Mouse (Mus musculus) heart, adult 8-10 months (tissue): ENCODE results near the gene Gm20388. TPM values are rescaled to one million over a fixed set of nuclear protein-coding genes. Genes with fewer than 3 reads are reported as not detected.

Source experiments
- DNase-seq: peaks from one replicate; pipeline ENCODE4 v3.0.0; 2022; ENCODE audit warnings: low spot score
- total RNA-seq, 4 experiments: library from RNA; stranded (reverse); gene quantifications; 2 replicates each; pipeline ENCODE4 v1.2.4; 2022

Gm20388 gene
- total RNA-seq, 4 experiments from 2014 or later, result 4.2 to 6.7 TPM; not detected in 2

DNA sequence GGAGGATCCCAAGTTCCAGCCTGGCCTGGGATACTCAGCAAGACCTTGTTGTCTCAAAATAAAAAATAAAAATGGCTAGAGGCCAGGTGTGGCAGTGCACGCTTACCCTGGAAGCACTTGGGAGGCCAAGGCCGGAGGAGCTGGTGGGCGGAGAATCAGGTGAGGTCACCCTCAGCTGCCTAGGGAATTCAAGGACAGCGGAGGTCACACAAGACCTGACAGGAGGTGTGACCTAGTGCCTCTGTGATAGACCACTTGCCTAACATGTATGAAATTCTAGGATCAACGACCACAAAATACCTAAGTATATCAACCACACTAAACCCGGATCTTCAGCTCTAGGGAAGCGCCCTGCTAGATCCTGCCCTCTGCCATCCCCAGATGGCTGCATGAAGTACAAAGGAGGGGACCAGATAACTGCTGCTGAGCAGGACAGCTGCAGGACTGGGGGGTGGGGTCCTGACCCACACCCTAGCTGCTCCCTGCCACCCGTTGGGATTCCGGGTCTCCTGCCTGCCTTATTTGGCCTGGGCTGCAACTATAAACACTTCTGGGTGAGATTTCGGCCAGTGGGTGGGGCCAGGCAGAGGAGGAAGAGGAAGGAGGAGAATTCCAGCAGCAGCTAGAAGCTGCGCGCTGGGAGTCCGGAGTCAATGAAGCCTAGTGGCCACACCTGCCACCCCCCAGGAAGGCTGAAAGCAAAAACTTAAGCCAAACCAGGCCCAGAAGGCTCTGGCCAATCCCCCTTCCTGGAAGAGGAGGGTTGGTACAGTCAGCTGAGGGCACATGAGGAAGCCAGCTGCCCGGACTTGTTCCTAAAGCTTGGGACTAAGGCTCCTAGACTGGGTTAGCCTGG is 2612.4 kb downstream of the Gm20388 start:
- DNase-seq, result peak; percentile 82

DNA sequence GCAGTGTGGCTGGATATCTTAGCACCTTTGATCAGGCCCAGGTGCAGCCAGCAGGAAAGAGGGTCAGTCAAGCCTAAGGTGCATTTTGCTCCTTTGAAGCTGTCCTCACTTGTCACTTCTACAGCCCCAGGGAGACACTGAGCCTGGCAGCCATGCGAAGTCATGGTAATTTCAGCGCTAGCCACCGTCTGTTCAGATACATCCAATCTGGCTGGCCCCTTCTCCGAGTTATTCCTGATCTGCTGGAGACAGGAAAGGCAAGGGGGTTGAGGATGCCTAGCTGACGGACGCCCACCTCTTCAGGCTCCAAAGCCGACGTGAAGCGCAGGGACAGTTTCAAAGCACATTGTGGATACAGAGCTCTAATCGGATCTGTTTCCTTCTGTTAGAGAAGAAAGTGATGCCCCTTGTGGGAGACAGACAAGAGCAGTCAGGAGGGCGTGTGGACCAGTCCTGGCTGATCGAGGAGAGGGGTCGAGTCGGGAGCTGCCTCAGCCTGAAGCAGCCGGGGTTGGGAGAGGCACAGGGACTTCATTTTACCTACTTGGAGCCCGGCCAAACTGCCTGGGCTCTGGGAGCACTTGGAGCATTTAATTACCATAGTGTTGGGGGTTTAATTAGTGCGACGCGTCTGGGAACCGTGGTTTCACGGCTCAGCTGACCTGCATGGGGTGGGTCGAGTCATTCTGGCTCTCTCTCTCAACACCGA is 2613.2 kb downstream of the Gm20388 start:
- DNase-seq, result no peak

- DNase-seq, result no peak
Measured at GRCm38 (mm10) chr8:122524506-122524905, 2613.9 kb downstream of the Gm20388 start.

DNA sequence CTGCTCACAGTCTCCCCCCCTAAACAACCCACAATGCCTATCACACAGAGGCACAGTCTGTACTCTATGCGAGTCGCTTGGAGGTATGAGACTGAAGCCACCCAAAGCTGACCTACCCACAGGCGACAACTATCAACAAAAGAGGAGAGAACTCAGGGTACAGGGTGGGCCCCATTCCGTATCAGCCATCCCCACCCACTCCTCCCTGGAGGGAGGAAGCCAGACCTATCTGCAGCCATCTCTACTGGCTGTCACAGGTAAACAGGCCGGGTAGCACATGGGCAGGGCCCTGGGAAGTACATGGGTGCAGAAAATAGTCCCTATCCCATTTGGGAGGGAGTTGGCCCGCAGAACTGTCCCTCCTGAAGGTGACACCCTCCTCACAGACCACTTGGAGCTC is 2614.4 kb downstream of the Gm20388 start:
- no peak for DNase-seq

DNA sequence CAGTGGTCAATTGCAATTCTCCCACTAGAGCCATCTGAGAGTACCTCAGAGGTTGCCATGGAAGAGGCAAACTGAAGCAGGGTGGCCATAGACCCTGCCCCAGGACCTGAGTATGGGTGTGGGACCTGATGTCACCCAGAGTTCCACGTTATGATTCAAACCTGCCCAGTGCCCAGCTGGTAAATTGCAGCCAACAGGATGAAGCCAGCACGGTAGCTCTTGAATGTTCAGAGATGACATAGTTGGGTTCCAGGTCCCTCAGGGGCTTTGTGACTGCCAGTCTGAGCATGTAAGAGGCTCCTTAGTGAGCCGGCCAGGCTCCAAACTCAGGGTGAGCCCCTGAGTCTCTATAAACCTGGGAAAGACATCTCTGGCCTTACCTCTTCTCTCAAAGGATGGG is 2615.4 kb downstream of the Gm20388 start:
- DNase-seq, result no peak

GRCm38 (mm10) chr8:122526526-122527170 is 2616.0 kb downstream of the Gm20388 start:
- DNase-seq, result no peak

- no peak for DNase-seq
Measured at GRCm38 (mm10) chr8:122527937-122528336, 2617.3 kb downstream of the Gm20388 start.

DNA sequence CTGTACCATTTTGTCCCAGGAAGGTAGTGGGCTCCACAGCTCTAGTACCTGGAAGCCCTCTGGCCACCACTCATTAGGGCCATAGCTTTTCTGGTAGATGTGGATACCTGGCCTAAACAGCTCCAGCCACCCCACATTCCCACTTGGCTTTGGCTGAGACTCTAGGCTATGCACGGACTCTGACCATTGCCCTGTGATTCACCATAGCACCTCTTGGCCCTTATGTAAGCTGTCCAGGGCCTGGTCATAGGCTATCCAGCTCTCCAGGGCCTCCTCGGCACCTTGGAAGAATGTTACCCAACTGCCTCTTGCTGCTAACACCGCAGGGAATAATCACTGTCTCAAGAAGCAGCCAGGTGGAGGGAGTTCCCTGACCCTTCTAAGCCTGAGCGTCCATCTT is 2618.5 kb downstream of the Gm20388 start:
- no peak for DNase-seq

DNA sequence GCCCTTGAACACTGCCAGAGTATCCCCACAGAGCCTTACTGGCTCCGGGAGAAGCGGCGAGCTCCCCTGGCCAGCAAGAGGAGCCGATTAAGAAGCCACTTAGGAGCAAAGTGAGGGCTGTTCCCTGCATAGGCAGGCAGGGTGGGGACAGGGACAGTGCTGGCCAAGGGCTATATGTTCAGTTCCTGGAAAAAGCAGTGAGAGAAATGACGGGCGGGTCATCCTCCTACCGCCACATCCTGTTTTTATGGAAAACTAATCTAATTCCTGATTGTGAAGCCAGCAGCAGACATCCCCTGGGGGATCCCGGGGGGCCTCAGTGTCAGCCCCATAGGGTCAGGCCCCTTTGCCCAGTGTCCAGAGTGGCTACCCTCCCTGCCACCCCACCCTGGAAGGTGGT is 2620.7 kb downstream of the Gm20388 start:
- DNase-seq, result no peak

DNA sequence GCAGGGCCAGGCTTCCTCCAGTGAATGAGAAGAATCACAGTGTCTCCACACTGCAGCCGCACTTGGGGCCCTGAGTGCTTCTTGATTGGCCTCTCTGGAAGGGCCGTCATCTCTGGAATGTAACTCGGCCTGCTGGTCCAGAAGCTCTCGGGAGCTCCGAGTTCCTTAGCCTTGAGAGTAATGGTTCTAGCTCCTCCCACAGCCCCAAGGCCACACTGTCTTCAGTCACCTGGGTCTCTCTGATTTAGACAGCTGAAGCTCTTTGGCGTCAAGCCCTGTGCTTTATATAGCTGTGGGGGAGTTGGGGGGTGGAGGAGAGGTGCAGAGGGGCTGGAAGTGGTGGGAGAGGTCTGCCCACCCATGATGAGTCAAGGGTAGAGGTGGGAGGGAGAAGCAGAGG is 2626.4 kb downstream of the Gm20388 start:
- DNase-seq, result no peak

- DNase-seq, result no peak
Measured at GRCm38 (mm10) chr8:122537812-122538211, 2627.2 kb downstream of the Gm20388 start.

DNA sequence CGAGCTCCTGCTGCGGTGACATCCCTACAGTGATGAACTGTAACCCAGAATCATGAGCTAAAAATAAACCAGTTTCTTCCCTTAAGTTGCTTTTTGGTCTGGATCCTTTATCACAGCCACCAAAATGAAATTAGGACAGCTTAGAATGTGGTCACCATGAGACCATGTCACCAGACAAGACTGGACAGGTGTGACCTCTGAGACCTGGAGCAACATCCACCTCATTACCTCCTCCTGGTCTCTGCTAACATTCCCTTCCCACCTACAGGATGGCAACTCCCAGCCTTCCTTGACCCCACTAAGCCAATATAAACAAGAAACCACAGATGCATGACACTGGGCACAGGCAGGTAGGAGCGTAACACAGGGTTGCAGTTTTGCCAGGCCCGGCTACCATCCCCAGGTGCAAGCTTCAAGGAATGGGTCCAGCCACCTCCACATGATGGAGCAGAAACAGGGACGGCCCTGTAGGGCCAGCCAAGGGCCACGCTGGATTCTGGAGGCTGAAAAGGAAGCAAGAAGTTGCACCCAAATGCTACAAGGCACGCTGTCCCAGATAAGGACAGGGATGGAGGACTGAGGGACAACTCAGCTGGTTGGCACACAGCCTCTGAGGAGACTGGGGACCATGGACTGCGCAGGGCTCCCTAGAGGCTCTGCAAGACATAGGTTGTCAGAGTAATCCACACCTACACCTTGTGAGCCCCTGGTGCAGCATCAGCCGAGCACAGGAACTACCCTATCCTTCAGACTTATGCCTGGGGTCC is 2627.9 kb downstream of the Gm20388 start:
- no peak for DNase-seq

GRCm38 (mm10) chr8:122544138-122544537 is 2633.5 kb downstream of the Gm20388 start:
- no peak for DNase-seq

- DNase-seq, result no peak
Measured at GRCm38 (mm10) chr8:122546066-122546755, 2635.6 kb downstream of the Gm20388 start.

GRCm38 (mm10) chr8:122546811-122547453 is 2636.3 kb downstream of the Gm20388 start:
- peak; percentile 87 for DNase-seq

DNA sequence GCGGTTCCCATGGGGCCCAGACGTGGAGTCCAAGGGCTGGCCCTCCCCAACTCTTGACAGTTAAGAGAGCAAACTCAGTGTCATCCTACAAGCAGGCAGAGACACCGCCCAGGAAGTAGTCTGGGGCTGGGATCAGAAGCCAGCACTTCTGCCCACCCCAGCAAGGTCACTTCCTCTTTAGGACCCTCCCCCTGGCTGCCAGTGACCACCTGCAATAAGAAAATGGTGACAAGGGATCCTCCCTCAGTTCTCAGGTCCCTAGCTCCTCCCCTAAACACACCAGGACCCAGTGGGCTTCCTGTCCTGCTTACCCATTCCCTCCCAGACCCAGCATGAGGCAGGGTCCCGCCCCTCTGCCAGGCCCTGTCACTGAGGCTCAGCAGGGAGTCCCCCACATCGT is 2637.2 kb downstream of the Gm20388 start:
- DNase-seq, result no peak

DNA sequence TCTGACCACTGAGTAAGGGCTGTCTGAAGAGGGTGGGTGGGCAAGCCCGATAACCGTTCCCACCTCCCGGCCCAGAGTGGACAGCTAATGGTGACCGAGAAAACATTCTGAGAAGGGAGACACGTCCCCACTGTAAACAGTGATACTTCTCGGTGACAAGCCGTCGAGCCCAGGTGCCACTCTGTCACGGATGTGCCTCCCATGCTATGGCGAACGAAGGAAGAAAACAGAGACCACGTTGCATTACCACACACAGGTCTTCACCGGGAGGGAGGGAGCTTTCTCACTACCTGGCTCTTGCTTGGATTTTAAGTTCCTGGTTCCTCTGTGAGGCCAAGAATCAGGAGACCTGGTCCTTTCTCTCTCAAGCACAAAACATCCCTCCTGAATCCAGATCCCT is 2637.7 kb downstream of the Gm20388 start:
- DNase-seq, result no peak

DNA sequence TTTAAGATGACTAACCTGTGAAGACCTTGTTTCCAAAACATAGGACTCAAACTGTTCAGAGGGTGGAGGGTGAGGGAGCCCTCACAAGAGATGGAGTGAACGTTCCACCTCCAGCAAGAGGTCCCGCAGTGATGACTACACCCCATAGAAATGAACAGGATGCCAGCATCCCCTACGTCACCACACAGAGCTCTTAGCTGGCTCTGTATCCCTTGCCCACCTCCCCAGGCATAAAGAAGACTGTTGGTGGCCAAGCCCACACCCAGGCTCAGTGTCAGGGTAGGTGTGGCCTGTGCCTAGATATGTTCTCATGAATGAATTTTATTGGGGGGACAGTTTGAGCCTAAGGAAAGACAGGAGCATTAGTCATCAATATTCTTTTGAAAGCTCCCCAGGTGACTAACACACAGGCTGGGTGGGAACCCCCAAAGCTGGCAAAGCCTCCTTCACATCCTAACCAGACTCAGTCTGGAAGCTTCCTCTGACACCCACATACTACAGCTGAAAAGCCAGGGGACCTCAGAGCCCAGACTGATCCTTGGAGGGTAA is 2638.3 kb downstream of the Gm20388 start:
- no peak for DNase-seq

- DNase-seq, result no peak
Measured at GRCm38 (mm10) chr8:122550234-122550994, 2639.8 kb downstream of the Gm20388 start.

- no peak for DNase-seq
Measured at GRCm38 (mm10) chr8:122550995-122551264, 2640.3 kb downstream of the Gm20388 start.
